Mouse (Mus musculus) testis, adult 2 months (tissue): Measurements from ENCODE around the gene Fbxl22.

Experiments
- CTCF ChIP-seq: fragments of 200-500 bp; IDR thresholded peaks from 2 replicates; pipeline ENCODE4 v1.5.1; 2012; ENCODE audit warnings: low read depth, mild to moderate bottlenecking, inconsistent platforms, low read length, moderate library complexity; ENCODE audit not compliant: control insufficient read depth, insufficient read depth, insufficient replicate concordance
- POLR2A ChIP-seq: fragments of 200-500 bp; IDR thresholded peaks from 2 replicates; pipeline ENCODE4 v1.6.1; 2012; ENCODE audit warnings: low read depth, mild to moderate bottlenecking, inconsistent platforms, low read length, moderate library complexity; ENCODE audit not compliant: control insufficient read depth

GRCm38 (mm10) chr9:66493992-66494391 lies 20.4 kb downstream of the Fbxl22 start:
- TF ChIP-seq CTCF (no peak), POLR2A (no peak)
